Mouse (Mus musculus) effector memory CD4-positive, alpha-beta T cell, adult 7 months (primary cell): ENCODE results near the gene Nrip2. TPM values are rescaled to one million over a fixed set of nuclear protein-coding genes. Genes with fewer than 3 reads are reported as not detected.

Source experiments
- polyA plus RNA-seq: library from polyadenylated mRNA; unstranded; fragments of 100-300 nt; shearing (Covaris generic); gene quantifications from one replicate; pipeline ENCODE4 v1.2.1, GENCODE M21; 2017

Nrip2 gene
- 0.67 TPM for polyA plus RNA-seq

GRCm38 (mm10) chr6:128398996-128399395 lies at the start of gene Nrip2:
TSS of gene Nrip2 (plus strand) at chr6:128399296.

DNA sequence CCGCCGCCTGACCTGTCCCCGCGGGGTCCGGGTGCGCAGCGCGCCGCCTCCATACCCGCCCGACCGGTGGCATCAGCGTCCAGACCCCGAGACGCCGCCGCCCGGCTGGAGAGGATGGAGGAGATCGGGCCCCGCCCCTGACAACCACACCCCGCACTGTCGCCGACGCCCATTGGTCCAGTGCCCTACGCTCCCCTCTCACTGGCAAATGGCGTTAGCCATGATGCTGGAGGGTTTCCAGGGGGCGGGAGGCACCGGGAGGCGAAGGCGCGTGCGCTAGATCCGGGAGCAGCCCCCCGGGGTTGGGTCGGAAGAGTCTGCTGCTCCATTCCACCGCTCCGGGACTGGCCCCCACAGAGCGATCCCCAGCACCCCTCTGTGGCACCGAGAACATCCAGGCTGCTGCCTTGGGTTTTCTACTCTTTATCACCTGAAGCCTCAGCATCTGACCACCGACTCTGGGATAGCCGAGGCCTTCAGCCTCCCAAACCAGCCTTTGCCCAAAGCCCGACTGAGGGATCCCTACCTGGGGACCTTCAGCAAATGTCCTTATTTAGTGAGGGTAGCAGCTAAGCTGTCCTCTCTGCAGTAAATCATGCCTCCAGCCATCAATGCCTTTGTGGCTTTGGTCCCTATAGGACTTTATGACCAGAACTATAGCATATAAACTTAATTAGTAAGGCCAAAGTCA lies 43.2 kb upstream of the Nrip2 start, which contains the start of gene Tulp3:
Gene Tulp3 (minus strand): TSS at position 126 of the 691 bp plus-strand sequence.

DNA sequence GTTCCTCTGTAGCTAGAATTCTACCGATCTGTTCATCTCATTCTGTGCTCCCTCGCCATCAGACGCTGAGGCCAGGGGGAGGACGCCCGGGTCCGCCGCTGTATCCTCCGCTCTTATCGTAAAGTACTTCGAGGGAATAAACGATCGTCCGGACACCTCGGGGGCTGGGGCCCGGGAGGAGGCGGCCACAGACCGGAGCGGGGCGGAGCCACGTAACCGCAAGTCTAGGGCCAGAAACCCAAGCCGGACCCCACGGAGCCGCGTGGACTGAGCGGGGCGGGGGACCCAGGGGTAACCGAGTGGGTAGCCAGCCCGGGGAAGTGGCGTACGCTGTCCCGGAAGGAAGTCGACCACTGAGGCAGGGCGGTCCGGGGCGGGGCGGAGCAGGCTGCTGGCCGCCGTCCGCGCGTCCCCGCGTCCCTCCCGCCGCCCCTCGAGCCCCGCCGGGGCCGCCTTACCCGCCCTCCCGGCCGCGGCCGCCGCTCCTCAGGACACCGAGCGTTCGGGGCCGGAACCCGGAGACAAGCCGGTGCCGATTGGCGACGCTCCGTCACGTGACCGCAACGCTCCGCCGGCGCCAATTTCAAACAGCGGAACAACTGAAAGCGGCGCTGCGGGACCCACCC lies 36.6 kb upstream of the Nrip2 start, which contains the start of the genes Rhno1 and Foxm1:
Gene Rhno1 (minus strand): TSS at position 531 of the 626 bp plus-strand sequence.
Gene Foxm1 (plus strand): TSS at position 587 of the 626 bp plus-strand sequence.

DNA sequence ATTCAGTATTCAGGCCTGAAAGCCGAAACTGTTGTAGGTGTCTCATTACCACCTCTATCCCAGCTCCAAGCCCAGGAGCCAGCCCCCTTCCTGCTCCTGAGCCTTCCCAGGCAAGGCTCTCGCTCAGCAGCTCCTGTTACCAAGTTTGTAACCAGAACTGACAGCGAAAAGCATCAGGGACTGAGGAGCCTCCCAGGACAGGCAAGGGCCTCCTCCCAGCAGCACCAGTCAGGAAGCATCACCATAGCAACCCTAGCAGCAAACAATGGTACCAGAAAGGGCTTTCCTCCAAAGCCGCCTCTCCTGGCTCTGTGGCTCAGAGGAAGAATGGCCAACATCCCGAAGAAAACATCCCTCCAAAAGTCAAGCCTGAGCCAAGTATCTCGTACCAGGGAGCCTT lies 23.9 kb upstream of the Nrip2 start, which contains the start of the genes Tex52 and Gm44596:
Gene Tex52 (plus strand): TSS at position 265 of the 400 bp plus-strand sequence.
Gene Gm44596 (plus strand): TSS at position 312 of the 400 bp plus-strand sequence.

DNA sequence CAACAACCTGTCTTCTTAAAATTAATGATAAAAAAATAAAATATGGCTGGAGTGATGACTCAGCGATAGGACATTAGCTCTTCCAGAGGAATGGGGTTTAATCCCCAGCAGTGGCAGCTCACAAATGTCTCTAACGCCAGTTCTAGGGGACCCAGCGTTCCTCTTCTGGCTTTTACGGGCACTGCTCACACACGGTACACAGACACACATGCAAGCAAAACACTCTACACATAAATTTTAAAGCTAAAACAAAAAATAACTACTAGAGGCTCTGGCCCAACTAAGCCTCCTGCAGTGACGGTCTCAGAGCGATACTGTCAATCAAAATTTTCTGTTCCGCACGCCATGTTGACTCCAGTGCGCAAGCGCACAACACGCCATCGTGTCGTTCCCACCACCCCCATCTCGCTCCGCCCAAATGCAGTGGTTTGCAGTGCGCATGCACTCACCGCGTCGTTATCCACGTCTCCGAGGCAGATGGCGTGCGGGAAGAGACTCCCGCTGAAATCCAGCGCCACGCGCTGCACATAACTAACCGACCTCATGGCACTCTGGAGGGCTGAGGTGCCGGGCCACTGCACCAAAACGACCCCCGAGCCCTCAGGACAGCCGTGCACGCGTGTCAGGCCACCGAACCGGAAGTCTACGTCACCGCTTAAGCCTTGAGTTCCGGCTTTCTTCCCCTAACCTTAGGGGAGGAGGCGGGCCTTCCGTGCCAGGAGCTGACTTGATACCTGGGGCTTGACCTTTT lies 25.3 kb downstream of the Nrip2 start, which contains the start of gene Itfg2:
Gene Itfg2 (minus strand): TSS at position 663 of the 751 bp plus-strand sequence.

GRCm38 (mm10) chr6:128438317-128438870 lies 39.3 kb downstream of the Nrip2 start, which contains the start of gene Fkbp4:
TSS of gene Fkbp4 (minus strand) at chr6:128438677.

Other genes with a start within 250 kb of the Nrip2 start
- not detected for gene Tead4, start 98.5 kb upstream of the Nrip2 start, polyA plus RNA-seq
- gene Tulp3, start 43.4 kb upstream of the Nrip2 start, polyA plus RNA-seq, result 1.4 TPM
- gene Rhno1, start 36.4 kb upstream of the Nrip2 start, polyA plus RNA-seq, result 45.3 TPM
- gene Foxm1, start 36.3 kb upstream of the Nrip2 start, polyA plus RNA-seq, result 2.6 TPM
- not detected for gene Tex52, start 23.8 kb upstream of the Nrip2 start, polyA plus RNA-seq
- not detected for gene Gm44596, start 23.8 kb upstream of the Nrip2 start, polyA plus RNA-seq
- gene Itfg2, start 25.6 kb downstream of the Nrip2 start, polyA plus RNA-seq, result 23.8 TPM
- 151 TPM for gene Fkbp4, start 39.4 kb downstream of the Nrip2 start, polyA plus RNA-seq
- gene Pzp, start 127.4 kb downstream of the Nrip2 start, polyA plus RNA-seq, result not detected
- gene A2ml1, start 182.3 kb downstream of the Nrip2 start, polyA plus RNA-seq, result 0.61 TPM
- not detected for gene Klrb1a, start 224.2 kb downstream of the Nrip2 start, polyA plus RNA-seq